Mouse (Mus musculus) left cerebral cortex, adult 8-10 months (tissue): ENCODE results near the gene Lnx1. TPM values are rescaled to one million over a fixed set of nuclear protein-coding genes. Genes with fewer than 3 reads are reported as not detected.
A peak's percentile ranks its signal among the peaks of the same experiment; 100 is the strongest.

Experiments used
- DNase-seq, 2 experiments: peaks; one replicate each; pipeline ENCODE4 v3.0.0; 2022; ENCODE audit warnings: low spot score in 2 of 2
- total RNA-seq, 4 experiments: library from RNA; stranded (reverse); gene quantifications; 2 replicates each; pipeline ENCODE4 v1.2.4; 2022

Gene Lnx1
- total RNA-seq, 4 experiments from 2014 or later, result 20.0 to 21.9 (median 21.1) TPM

DNA sequence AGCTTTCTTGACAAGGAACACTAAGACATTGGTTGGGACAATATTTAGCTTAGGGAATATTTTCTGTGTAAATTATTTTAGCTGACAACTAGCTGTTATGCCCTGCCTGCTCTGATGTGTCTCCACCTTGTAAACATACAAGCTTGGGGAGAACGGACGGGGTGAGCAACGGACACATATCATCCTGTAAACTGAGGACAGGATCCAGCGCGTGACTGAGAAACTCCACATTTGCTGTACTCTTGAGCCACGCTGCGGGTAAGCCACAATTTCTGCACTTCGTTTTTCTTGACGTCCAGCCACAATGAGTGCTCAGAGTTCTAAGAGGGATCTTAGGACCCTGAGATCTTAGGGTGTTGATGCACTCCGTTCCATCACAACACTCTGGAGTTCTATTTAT is 48.9 kb downstream of the Lnx1 start:
- DNase-seq, result no peak

DNA sequence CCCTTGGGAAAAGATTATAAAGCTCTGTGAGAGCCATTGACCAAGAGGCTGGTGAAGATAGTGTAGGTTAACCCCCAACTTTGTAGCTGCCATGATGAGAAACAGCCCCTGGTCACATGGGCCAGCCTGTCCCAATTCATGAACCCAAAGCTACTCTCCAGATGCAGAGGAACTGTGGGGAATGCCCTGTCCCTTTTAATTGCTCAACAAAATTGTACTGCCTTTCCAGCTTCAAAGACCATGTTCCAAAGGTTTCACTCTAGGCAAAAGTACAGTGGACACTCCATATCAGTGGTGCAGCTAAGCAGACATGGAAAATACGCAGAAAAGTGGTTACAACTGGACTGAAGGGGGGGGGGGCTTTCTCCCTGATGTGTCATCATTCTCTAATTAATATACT is 53.6 kb downstream of the Lnx1 start:
- DNase-seq, result no peak

DNA sequence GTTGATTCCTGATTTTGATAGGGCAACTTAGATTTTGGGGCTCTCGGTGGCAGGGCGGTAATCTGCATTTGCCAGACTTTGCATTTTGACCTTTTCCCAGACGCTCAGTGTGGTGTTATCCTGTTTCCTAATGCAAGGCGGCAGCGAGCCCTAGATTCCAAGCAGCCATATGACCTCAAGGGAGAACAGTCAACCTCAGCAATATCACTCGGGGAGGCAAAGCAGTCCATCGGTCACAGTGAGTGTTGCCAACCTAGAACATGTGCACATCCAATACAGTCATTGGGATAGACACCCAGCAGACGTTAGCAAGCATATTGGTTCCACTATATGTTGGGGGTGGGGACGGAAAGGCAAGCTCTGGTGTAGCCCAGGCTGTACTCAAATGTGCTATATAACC is 54.5 kb downstream of the Lnx1 start:
- DNase-seq, result no peak

DNA sequence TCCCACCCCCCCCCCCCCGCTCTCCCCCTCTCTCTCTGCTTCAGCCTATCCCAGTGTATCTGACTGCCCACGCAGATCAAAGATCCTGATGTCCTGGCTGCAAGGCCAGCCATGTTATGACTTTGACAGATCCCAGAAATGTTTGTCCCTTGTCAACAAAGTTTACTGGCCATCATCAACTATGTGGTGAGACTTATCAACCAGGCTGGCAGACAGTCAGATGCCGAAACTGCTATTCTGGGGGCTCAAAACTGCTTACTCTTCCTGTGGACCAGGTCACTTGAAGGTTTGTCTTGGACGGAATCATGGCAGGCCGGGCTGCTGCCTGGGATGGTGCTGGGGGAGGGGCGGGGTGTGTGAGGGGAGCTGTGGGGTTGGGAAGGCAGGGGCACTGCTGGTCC is 55.1 kb downstream of the Lnx1 start:
- no peak for DNase-seq

DNA sequence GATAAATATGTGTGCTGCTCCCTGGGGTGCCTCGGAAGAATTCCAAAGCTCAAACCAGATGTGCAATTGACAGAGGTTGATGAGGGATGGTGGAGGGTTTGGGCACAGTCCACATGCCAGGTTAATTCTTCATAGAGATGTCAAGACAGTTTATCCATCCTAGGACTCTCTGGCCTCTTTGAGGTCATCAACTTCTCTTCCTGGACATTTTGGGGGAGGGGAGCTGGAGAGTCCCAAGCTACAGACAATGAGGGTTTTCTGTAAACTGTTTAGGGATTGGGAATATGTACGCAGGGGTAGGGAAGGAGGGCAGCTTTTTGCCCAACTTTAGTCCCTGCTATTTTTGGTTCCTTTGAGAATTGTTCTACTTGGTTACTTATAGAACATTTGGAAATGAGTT is 60.4 kb downstream of the Lnx1 start:
- no peak for DNase-seq

DNA sequence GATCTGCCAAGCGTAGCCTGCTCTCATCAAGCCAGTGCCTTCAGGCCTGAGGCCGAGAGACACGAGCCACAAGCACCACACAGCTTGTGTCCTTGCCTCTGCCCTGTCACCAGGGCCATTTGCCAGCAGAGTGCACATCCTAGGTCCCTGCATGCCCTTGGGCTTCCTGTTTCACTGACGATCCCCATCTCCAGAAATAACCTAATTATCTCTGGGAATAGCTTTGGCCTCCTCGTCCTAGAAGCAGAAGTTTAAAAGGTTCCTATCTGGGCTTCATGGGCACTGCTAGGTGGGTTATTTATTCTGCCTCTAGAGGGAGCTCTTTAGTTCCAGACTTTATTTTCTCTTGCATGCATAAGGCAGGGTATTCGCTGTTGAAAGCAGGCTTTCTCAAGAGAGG is 61.7 kb downstream of the Lnx1 start:
- peak in 1 of 2 experiments; percentile 8 for DNase-seq

DNA sequence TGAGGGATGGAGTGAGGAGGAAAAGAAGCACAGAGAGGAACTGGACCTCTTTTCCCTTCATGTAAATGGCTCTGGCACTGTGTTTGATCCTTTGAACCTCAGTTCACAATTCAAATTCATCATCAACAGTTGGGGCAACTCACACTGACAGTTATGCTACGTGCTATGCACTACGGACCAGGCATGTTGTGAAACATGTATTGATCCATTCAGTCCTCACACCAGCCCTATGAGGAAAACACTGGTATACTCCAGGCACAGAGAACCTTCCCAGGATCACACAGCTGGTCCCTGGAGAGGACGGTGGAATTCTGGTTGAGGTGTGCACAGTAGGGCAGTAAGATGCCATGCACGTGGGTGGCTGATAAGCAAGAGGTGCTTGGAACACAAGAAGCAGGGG is 62.2 kb downstream of the Lnx1 start:
- DNase-seq, result no peak

DNA sequence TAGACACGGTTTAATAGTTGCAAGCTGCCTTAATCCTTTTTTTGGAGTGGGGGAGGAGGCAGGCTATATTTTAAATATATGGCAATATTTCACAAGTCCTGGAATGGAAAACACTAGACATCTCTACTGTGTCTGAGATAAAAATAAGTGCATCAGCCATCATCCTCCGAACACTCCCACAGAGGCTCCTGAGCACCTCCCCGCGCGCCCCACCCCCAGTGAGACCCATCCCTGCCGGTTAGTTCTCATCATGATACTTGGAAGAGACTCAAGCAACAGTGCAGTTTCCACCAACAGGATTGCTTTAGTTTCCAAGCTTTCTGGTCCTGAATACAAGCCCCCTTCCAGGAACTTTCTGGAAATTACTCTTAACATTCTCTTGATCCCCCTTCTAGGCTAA is 63.2 kb downstream of the Lnx1 start:
- no peak for DNase-seq

DNA sequence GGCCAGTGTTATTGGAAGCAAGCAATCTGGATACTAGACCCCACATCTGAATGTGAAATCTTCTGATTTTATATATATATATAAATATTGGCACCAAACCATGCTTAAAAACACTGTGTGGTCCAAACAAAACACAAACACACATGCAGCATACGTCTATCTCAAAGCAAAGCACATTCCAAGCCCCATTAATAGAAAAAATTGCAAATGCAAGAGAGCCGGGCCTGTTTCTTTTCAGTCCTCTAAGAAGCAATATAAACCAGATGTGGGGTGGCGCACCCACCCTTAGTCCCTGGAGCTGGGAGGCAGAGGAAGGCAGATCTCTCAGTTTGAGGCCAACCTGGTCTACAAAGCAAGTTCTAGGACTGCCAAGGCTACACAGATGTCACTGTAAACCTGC is 68.3 kb downstream of the Lnx1 start:
- no peak for DNase-seq

DNA sequence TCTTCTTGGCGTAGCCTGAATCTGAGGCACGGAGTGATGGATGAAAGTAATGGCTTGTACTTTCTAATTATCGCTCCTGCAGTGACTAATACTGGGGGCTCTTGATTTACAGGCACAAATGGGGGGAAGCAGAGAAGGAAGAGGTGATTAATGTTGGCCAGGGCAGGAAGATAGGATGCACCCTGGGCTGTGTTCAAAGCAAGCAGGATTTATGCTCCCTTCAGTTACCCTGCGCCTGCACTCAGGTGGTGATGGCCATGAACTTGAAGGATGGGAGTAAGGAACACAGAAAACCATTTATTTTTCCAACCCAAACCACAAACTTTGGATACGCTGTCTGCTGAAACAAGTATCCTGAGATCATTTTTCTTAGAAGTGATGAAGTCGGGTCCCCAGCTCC is 69.3 kb downstream of the Lnx1 start:
- DNase-seq, result no peak

DNA sequence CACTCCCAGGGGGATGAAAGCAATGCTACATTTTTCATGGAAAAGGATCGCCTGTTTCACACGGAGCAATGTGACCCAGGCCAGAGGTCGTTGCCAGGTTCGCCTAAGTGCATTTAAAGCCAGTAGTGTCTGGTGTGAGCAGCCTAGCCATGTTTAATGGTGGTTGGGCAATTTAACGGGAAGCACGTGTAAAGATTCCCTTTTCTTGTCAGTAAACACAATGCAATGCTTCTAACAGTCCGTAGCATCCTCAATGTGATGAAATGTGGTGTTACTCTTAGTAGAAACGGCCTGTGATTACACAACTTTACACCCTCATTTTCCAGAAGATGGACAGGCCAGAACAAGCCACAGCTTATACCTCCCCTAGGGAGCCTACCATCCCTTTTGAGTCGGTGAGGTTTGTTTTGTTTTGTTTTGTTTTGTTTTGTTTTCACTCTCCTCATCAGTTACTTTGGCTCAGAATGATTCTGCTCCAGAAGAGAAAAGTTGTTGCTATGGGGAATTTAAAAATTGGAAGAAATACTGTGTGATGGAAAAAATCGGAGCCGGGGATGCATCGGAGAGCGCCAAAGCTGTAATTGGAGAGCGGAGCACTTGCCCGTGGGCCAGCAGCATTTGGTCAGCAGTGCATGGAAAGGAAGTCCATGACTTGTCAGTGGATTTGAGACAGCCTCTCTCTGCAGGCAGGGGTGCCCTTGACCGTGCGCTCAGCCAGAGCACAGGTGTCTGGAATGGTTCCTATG is 70.2 kb downstream of the Lnx1 start:
- DNase-seq, result no peak

DNA sequence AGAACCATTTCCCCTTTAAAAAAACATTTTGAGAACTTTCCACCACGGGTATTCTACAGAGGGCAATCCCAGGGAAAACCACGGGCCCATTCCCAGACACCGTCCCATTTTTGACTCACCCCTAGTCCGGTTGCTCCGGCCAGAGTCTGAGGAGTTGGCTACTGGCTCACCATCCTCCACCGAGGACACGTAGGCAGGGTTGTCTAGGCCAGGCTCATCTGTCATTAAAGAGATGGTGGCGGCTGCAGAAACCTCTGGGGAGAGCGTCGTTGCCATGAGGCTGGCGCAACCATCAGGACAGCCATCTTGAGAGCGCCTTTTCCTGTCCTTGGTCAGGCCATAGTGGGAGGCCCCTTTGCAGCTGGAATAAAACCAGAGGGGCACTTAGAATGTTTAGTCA is 74.7 kb downstream of the Lnx1 start:
- DNase-seq, result no peak

DNA sequence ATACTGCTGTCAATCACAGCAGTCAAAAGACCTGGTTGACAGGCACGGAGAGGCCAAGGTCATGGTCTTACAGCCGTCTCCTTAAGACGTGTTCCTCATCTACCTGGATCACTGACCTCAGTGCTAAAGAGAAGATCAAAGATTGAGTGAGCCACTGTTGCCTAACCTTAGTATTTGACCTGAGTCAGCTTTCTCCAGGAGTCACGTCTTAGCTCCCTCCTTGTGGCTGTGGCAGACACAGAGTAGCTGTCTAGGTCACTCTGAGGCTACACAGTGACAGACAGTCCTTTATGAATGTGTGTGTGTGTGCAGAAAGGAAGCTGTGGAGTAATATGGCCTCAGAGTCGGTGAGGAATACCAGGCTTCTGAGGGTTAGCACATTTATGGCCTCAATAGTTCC is 78.3 kb downstream of the Lnx1 start:
- DNase-seq, result no peak

DNA sequence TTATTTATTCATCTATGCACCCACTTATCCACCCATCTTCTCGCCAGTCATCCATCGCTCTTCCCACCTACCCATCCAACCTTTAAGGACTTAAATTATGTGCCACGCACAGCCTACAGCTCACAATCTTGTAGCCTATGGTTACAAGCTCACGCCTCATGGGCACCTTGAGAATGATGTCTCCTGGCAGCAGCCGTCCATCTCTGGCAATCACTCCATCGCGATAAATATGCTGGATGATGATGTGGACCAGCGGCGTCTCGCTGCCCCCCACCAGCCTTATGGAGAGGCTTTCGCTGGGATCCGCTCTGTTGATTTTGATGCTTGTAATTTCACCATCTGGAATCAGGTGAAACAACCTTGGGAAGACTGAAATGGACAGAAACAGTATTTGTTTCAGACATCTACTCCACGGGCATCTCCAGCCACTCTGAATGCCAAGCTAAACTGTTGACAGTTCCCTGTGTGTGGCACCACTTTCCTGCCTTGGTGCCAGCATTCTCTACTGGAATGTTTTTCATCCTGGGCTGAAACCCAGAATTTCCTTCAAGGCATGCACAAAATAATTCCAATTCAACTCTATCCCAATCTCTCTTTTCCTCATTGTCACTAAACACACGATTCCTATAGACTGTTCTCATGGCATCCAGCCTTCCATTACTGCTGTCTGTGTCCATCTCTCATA is 79.3 kb downstream of the Lnx1 start:
- DNase-seq, result no peak

DNA sequence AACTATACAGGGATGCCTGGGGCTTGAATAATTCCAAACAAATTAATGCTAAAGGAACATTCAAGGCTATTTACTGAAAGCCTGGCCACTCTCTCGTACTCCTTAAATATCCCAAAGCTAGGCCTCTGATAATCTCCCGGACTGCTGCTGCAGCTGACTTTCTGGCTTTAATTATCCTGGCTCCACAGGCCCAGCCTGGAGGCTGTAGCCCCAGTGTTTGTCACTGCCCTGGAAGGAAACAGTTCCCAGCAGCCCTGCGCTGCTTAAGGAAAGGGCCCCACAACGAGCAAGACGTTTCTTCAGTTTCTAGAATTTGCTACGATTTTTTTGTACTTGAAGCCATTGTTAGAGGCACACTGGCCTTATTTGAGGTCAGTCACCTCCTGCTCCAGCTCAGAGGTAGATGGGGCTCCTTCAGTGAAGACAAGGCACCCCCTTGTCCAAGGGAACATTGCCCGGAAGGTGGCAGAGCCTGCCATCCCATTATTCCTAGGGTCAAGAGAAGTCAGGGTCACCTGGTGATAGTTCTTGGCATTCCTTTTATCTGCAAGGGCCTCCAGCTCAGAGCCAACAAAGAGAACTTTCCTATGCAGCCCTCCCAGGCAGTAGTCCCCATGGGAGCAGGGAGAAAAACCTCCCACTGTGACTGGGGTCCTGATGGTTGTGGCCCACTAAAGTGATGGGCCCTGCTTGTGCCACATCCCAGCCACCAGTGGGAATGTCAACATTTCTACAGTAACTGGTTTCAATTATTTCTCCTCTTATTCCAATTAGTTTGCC is 80.8 kb downstream of the Lnx1 start:
- no peak for DNase-seq

DNA sequence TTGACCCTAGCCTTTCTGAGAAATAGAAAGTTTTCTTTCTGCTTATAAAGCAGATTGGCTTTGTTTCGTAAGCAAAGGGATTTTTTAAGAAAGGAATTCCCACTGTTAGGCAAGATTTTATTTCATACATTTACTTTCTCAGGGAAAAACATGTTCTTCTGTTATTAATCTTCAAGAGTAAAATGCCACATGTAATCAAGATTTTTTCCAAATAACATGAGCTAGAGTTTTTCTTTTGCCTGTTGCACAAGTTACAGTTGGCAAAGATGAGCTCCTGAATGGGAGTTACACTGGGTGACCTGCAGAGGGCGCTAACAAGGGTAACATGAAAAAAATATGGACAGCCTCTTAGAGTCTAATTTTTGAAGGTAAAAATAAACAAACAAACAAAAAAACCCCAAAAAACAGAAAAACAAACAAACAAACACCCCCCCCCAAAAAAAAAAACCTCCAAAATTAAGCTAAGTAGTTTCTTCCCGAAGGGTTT is 84.1 kb downstream of the Lnx1 start:
- no peak for DNase-seq

DNA sequence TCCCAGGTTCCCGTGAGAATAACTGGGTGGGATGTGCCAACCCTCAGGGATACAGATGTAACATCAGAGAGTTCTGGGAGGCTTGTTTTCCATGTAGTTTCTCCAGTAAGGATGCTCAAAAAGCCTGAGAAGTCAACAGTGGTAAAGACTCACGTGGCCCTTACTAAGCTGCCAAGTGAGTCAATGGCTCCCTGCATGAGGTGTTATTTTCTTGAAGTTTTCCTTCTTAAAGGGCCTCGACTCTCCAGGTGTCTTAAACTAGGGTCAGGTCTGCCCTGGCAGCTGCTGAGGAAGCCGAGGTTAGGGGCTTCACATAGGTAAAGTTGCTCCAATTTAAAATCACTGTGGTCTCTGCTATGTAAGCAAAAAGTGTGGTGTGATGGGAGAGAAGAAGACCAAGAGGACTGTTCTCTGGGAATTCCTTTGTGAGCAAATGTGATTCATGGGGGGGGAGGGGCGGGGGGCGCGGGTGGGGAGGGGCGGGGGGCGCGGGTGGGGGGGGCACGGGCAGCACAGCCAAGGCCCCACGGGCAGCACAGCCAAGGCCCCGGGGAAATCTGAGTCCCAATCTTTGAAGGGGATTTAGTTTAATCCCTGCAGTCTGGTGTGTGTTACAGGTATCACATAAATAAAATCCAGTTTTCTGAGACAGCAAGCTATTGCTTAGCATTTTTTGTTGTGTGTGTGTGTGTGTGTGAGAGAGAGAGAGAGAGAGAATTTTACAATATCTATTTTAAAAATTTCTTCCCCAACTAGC is 84.7 kb downstream of the Lnx1 start:
- no peak for DNase-seq

DNA sequence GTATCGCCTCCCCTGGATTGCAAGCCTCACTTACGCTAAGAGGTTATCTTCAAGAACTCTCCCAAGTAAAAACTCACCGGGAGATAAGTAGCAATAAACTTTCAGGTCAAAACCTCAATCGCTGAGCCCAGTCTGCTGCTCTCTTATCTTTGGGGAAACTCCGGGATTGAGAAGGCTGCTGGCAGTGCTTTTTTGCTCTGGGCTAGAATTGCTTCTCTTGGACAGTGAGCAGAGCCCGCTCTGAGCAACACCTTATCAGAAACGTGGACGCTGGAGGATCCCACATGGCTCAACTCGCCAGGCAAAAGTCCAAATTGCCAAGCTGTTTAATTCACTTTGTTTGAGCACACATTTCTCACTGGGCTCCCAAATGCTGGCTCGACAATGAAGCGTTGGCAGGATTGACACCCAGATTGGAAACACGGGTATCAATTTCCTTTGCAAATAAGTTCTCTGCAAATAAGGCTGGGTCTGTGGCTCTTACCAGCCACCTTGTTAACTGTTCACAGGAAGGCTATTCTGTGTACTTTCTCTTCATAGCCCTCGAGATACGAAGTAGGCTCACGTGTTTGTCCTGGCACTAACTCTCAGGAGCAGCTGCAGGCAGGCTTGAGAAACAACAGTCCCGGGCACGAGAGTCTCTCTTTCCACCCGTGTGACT is 89.1 kb downstream of the Lnx1 start:
- DNase-seq, result no peak

DNA sequence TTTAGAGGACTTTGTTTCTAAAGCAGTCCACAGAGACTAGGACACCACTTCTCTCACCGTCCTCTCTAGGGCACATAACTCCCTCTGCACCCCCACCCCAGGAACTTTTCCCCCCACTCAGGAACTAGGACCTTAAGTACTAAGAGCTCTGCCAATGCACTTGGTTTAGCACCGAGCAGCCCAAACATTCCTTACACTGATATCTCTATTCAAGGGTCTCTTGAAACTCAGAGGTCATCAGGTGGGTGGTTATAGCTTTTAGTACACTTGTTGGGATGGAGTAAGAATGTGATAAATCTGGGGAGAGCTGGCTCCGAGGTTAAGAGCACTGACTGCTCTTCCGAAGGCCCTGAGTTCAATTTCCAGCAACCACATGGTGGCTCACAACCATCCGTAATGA is 90.0 kb downstream of the Lnx1 start:
- DNase-seq, result no peak

DNA sequence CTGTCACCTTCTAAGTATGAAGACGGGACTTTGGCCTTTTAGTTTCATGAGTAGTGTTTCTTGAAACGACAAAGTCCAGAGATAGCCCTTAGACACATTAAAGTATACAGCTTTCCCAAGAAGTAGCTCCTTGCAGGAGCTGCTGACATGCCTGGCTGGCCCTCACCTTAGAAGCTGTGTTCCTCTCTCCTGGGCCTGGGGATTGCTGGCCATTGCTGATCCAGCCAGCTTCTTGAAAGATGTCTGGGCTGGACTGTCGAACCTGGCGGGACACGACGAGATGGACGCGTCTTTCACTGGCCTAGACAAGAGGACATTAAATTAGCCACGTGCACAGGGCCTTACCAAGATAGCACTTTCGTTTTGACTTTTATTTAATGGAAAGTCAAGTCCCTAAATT is 92.2 kb downstream of the Lnx1 start:
- DNase-seq, result no peak

DNA sequence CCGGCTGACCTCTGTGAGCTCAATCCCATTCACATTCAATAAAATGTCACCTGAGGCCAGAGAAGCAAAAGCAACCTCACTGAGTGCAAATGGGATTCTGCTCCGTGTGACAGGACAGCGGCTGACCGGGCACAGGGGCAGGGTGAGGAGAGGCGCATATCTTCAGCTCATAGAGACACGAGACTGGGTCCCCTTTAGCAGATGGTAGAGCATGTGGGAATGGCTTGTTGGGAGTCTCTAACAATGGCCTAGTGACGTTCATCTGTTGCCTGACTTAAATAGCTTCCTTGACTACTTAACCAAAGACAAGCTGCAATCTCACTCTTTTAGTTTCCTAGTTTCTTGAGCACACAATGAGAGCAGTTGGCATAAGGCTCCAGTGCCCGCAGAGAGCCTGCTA is 96.5 kb downstream of the Lnx1 start:
- DNase-seq, result no peak
